Mouse (Mus musculus) A20 (cell line): Measurements from ENCODE around the gene Plekha5.
A peak's percentile ranks its signal among the peaks of the same experiment; 100 is the strongest.

Source experiments
- DNase-seq: peaks from one replicate; pipeline ENCODE4 v3.0.0-alpha.2; 2011; ENCODE audit warnings: low read depth, low spot score

Gene Plekha5

GRCm38 (mm10) chr6:140611282-140611681 is 187.4 kb downstream of the Plekha5 start:
- DNase-seq, result no peak

GRCm38 (mm10) chr6:140611893-140612473 is 188.1 kb downstream of the Plekha5 start:
- no peak for DNase-seq

GRCm38 (mm10) chr6:140613822-140614221 is 190.0 kb downstream of the Plekha5 start:
- DNase-seq, result no peak

- no peak for DNase-seq
These were observed 190.9 kb downstream of the Plekha5 start for GRCm38 (mm10) chr6:140614711-140615110.

- DNase-seq, result peak; percentile 55
These were observed 196.9 kb downstream of the Plekha5 start for GRCm38 (mm10) chr6:140620531-140621349.

GRCm38 (mm10) chr6:140621622-140622021 is 197.8 kb downstream of the Plekha5 start:
- DNase-seq, result peak; percentile 41

- DNase-seq, result no peak
These were observed 198.8 kb downstream of the Plekha5 start, which contains the start of gene Aebp2 for GRCm38 (mm10) chr6:140622391-140623225. TSS of gene Aebp2 (plus strand) at chr6:140622663.

- DNase-seq, result peak; percentile 91
These were observed 199.6 kb downstream of the Plekha5 start for GRCm38 (mm10) chr6:140623226-140624095.

- peak; percentile 70 for DNase-seq
These were observed 200.5 kb downstream of the Plekha5 start for GRCm38 (mm10) chr6:140624096-140625051.

- DNase-seq, result peak; percentile 43
These were observed 205.5 kb downstream of the Plekha5 start for GRCm38 (mm10) chr6:140629176-140629859.

GRCm38 (mm10) chr6:140630306-140630705 is 206.5 kb downstream of the Plekha5 start:
- DNase-seq, result peak; percentile 26

GRCm38 (mm10) chr6:140633616-140634015 is 209.8 kb downstream of the Plekha5 start:
- DNase-seq, result no peak

GRCm38 (mm10) chr6:140636290-140636689 is 212.4 kb downstream of the Plekha5 start:
- DNase-seq, result no peak

- no peak for DNase-seq
These were observed 218.2 kb downstream of the Plekha5 start for GRCm38 (mm10) chr6:140642010-140642409.

GRCm38 (mm10) chr6:140642655-140643054 is 218.8 kb downstream of the Plekha5 start:
- DNase-seq, result no peak

- no peak for DNase-seq
These were observed 222.1 kb downstream of the Plekha5 start for GRCm38 (mm10) chr6:140645931-140646330.
